Mouse (Mus musculus) lung, embryonic 14.5 days (tissue): ENCODE results near the gene Havcr2. TPM values are rescaled to one million over a fixed set of nuclear protein-coding genes. Genes with fewer than 3 reads are reported as not detected.
"Not testable (repeated sequence)": the region's sequence is repeated elsewhere in the genome, so short reads cannot be mapped to it uniquely, and the experiment has no call there.

Experiments used
- ATAC-seq: fragments of 200-750 bp; cut with Nextera tagmentation; 2 replicates; pipeline ENCODE4 v1.8.0; 2017; ENCODE audit warnings: mild to moderate bottlenecking, moderate TSS enrichment, moderate library complexity; ENCODE audit not compliant: insufficient read depth
- DNase-seq: peaks from one replicate; pipeline ENCODE4 v3.0.0-alpha.2; 2015
- H3K27ac ChIP-seq: fragments of 300-500 bp; sonication (generic); 2 replicates; pipeline ENCODE4 v1.5.1; 2014; ENCODE audit warnings: low read depth, mild to moderate bottlenecking, moderate library complexity
- H3K27me3 ChIP-seq: fragments of 300-500 bp; sonication (generic); 2 replicates; pipeline ENCODE4 v1.6.1; 2014; ENCODE audit warnings: low read length, control low read depth; ENCODE audit not compliant: insufficient read depth
- H3K36me3 ChIP-seq: fragments of 300-500 bp; sonication (generic); 2 replicates; pipeline ENCODE4 v1.6.1; 2014; ENCODE audit warnings: control low read depth; ENCODE audit not compliant: insufficient read depth
- H3K4me1 ChIP-seq: fragments of 300-500 bp; sonication (generic); 2 replicates; pipeline ENCODE4 v1.6.1; 2014; ENCODE audit warnings: antibody characterized with exemption, control low read depth; ENCODE audit not compliant: insufficient read depth
- H3K4me2 ChIP-seq: fragments of 300-500 bp; sonication (generic); 2 replicates; pipeline ENCODE4 v1.6.1; 2014; ENCODE audit warnings: mild to moderate bottlenecking
- H3K4me3 ChIP-seq: fragments of 300-500 bp; sonication (generic); 2 replicates; pipeline ENCODE4 v1.5.1; 2014; ENCODE audit warnings: low read depth, low read length
- H3K9ac ChIP-seq: fragments of 300-500 bp; sonication (generic); 2 replicates; pipeline ENCODE4 v1.6.1; 2014
- H3K9me3 ChIP-seq: fragments of 300-500 bp; sonication (generic); 2 replicates; pipeline ENCODE4 v1.6.1; 2016; ENCODE audit warnings: low read depth, low read length, control low read depth
- CTCF ChIP-seq: IDR thresholded peaks from 2 replicates; pipeline ENCODE4 v1.5.1; 2016; ENCODE audit warnings: antibody characterized with exemption, low read depth
- WGBS: fragments of 180-500 bp; shearing (Covaris S2); extraction: QIAGEN DNeasy Blood & Tissue Kit; methylation state at CpG from one replicate; pipeline ENCODE4 v1.1.7; 2014; 5-methylcytosine and 5-hydroxymethylcytosine counted together
- polyA plus RNA-seq: library from polyadenylated mRNA; unstranded; fragments of >200 nt; fragmentation: Nextera tagmentation; extraction: Ambion mirVana; gene quantifications from 2 replicates; pipeline ENCODE4 v1.2.1, GENCODE M21; 2014

Gene Havcr2
- polyA plus RNA-seq, result 0.21 and 0.24 TPM in 2 replicates

- Histone ChIP-seq H3K9ac (no peak within 1 kb of the TSS), H3K4me2 (no peak within 1 kb of the TSS), H3K4me1 (no peaks in the 10 kb centered on the region), H3K9me3 (no peaks in the 10 kb centered on the region), H3K27me3 (no peaks in the 10 kb centered on the region), H3K27ac (no peak within 1 kb of the TSS), H3K36me3 (no peaks in the 10 kb centered on the region), H3K4me3 (no peak within 1 kb of the TSS)
- WGBS, result 66% methylated on average over 6 of the region's 6 CpGs
- DNase-seq (no peak), ATAC-seq (no peak)
- no peak for TF ChIP-seq CTCF
These were observed at the start of gene Havcr2 for GRCm38 (mm10) chr11:46454453-46455045. Gene Havcr2 (plus strand): TSS chr11:46454935.

GRCm38 (mm10) chr11:46404986-46405385 is 49.7 kb upstream of the Havcr2 start:
- Histone ChIP-seq H3K4me1 (no peaks in the 10 kb centered on the region), H3K9ac (no peak overlapping the region), H3K9me3 (no peaks in the 10 kb centered on the region), H3K27ac (no peak overlapping the region), H3K4me2 (no peak overlapping the region), H3K27me3 (no peaks in the 10 kb centered on the region), H3K4me3 (no peak overlapping the region), H3K36me3 (no peaks in the 10 kb centered on the region)
- TF ChIP-seq CTCF, result no peak
- ATAC-seq, result no peak
- no peak for DNase-seq
- 71% methylated on average over 16 of the region's 16 CpGs for WGBS

- H3K36me3 ChIP-seq, result no peaks in the 10 kb centered on the region
- no peaks in the 10 kb centered on the region for H3K9me3 ChIP-seq
- ATAC-seq, result no peak
- H3K27me3 ChIP-seq, result no peaks in the 10 kb centered on the region
- no peak overlapping the region for H3K9ac ChIP-seq
- no peaks in the 10 kb centered on the region for H3K4me1 ChIP-seq
- no peak overlapping the region for H3K4me3 ChIP-seq
- no peak overlapping the region for H3K27ac ChIP-seq
- no peak for DNase-seq
- no peak for TF ChIP-seq CTCF
- WGBS, result 29% methylated on average over 10 of the region's 10 CpGs
- H3K4me2 ChIP-seq, result no peak overlapping the region
These were observed 48.0 kb upstream of the Havcr2 start for GRCm38 (mm10) chr11:46406721-46407120.

GRCm38 (mm10) chr11:46410018-46410563 is 44.6 kb upstream of the Havcr2 start:
- 44% methylated on average over 2 of the region's 2 CpGs for WGBS
- Histone ChIP-seq H3K27ac (no peak overlapping the region), H3K9me3 (no peaks in the 10 kb centered on the region), H3K4me1 (no peaks in the 10 kb centered on the region), H3K9ac (no peak overlapping the region), H3K4me3 (no peak overlapping the region), H3K27me3 (no peaks in the 10 kb centered on the region), H3K4me2 (no peak overlapping the region), H3K36me3 (no peaks in the 10 kb centered on the region)
- ATAC-seq, result no peak; the same call in 1 of the 2 replicates
- no peak for DNase-seq
- no peak for TF ChIP-seq CTCF

- DNase-seq (no peak), ATAC-seq (no peak)
- Histone ChIP-seq H3K9ac (no peak overlapping the region), H3K4me3 (no peak overlapping the region), H3K9me3 (no peaks in the 10 kb centered on the region), H3K4me2 (no peak overlapping the region), H3K27me3 (no peaks in the 10 kb centered on the region), H3K36me3 (no peaks in the 10 kb centered on the region), H3K27ac (no peak overlapping the region), H3K4me1 (no peaks in the 10 kb centered on the region)
- no peak for TF ChIP-seq CTCF
- WGBS, result 27% methylated on average over 1 of the region's 1 CpGs
These were observed 36.3 kb upstream of the Havcr2 start for GRCm38 (mm10) chr11:46418438-46418837.

- Histone ChIP-seq H3K4me3 (no peak overlapping the region), H3K27me3 (no peaks in the 10 kb centered on the region), H3K9ac (no peak overlapping the region), H3K27ac (no peak overlapping the region), H3K4me1 (no peaks in the 10 kb centered on the region), H3K4me2 (no peak overlapping the region), H3K9me3 (no peaks in the 10 kb centered on the region), H3K36me3 (no peaks in the 10 kb centered on the region)
- no peak for TF ChIP-seq CTCF
- ATAC-seq (no peak), DNase-seq (peak; percentile 65)
- 39% methylated on average over 5 of the region's 5 CpGs for WGBS
These were observed 35.9 kb upstream of the Havcr2 start for GRCm38 (mm10) chr11:46418860-46419259.

GRCm38 (mm10) chr11:46421086-46421888 is 33.4 kb upstream of the Havcr2 start:
- Histone ChIP-seq H3K9ac (no peak overlapping the region), H3K27ac (no peak overlapping the region), H3K4me3 (no peak overlapping the region), H3K36me3 (no peaks in the 10 kb centered on the region), H3K4me2 (no peak overlapping the region), H3K27me3 (no peaks in the 10 kb centered on the region), H3K9me3 (no peaks in the 10 kb centered on the region), H3K4me1 (no peaks in the 10 kb centered on the region)
- ATAC-seq (no peak), DNase-seq (no peak)
- 68% methylated on average over 8 of the region's 8 CpGs for WGBS
- no peak for TF ChIP-seq CTCF

GRCm38 (mm10) chr11:46428131-46428530 is 26.6 kb upstream of the Havcr2 start:
- H3K9ac ChIP-seq, ATAC-seq, H3K4me1 ChIP-seq, H3K36me3 ChIP-seq, H3K27ac ChIP-seq, H3K27me3 ChIP-seq, H3K4me3 ChIP-seq, DNase-seq, H3K9me3 ChIP-seq, H3K4me2 ChIP-seq: not testable (repeated sequence)
- 63% methylated on average over 4 of the region's 4 CpGs for whole genome bisulfite sequencing
